Mouse (Mus musculus) limb, embryonic 11.5 days (tissue): ENCODE measurements around the gene Jazf1. TPM values are rescaled to one million over a fixed set of nuclear protein-coding genes. Genes with fewer than 3 reads are reported as not detected.

Source experiments
- ATAC-seq: fragments of 200-750 bp; cut with Nextera tagmentation; 2 replicates; pipeline ENCODE4 v1.8.0; 2017; ENCODE audit warnings: low read depth; ENCODE audit not compliant: insufficient number of reproducible peaks, low FRiP score, low TSS enrichment
- DNase-seq: peaks from one replicate; pipeline ENCODE4 v3.0.0-alpha.2; 2015; ENCODE audit warnings: low spot score
- H3K27ac ChIP-seq: fragments of 300-500 bp; sonication (generic); replicated peaks from 2 replicates; pipeline ENCODE4 v1.5.1; 2014; ENCODE audit warnings: low read depth, mild to moderate bottlenecking, low read length
- H3K27me3 ChIP-seq: fragments of 300-500 bp; sonication (generic); 2 replicates; pipeline ENCODE4 v1.6.1; 2014; ENCODE audit warnings: mild to moderate bottlenecking, low read length, mixed read lengths; ENCODE audit not compliant: control insufficient read depth, insufficient read depth
- H3K36me3 ChIP-seq: fragments of 300-500 bp; sonication (generic); 2 replicates; pipeline ENCODE4 v1.6.1; 2014; ENCODE audit warnings: mild to moderate bottlenecking, low read length, moderate library complexity, mixed read lengths; ENCODE audit not compliant: control insufficient read depth, insufficient read depth
- H3K4me1 ChIP-seq: fragments of 300-500 bp; sonication (generic); 2 replicates; pipeline ENCODE4 v1.6.1; 2014; ENCODE audit warnings: low read length, mixed read lengths; ENCODE audit not compliant: control insufficient read depth, insufficient read depth
- H3K4me2 ChIP-seq: fragments of 300-500 bp; sonication (generic); 2 replicates; pipeline ENCODE4 v1.6.1; 2014; ENCODE audit warnings: low read depth, mild to moderate bottlenecking, moderate library complexity; ENCODE audit not compliant: severe bottlenecking
- H3K4me3 ChIP-seq: fragments of 300-500 bp; sonication (generic); 2 replicates; pipeline ENCODE4 v1.5.1; 2014; ENCODE audit warnings: low read depth, low read length
- H3K9ac ChIP-seq: fragments of 300-500 bp; sonication (generic); 2 replicates; pipeline ENCODE4 v1.6.1; 2014; ENCODE audit warnings: mild to moderate bottlenecking, low read length
- H3K9me3 ChIP-seq: fragments of 300-500 bp; sonication (generic); 2 replicates; pipeline ENCODE4 v1.6.1; 2016; ENCODE audit warnings: low read length; ENCODE audit not compliant: control insufficient read depth
- WGBS: fragments of 180-500 bp; shearing (Covaris S2); extraction: QIAGEN DNeasy Blood & Tissue Kit; methylation state at CpG from one replicate; pipeline ENCODE4 v1.1.7; 2014; 5-methylcytosine and 5-hydroxymethylcytosine counted together
- polyA plus RNA-seq: library from polyadenylated mRNA; unstranded; fragments of >200 nt; fragmentation: Nextera tagmentation; extraction: Ambion mirVana; gene quantifications from 2 replicates; pipeline ENCODE4 v1.2.1, GENCODE M21; 2014

Gene Jazf1
- polyA plus RNA-seq, 1 experiment from 2014 or later = 6.5 TPM

DNA sequence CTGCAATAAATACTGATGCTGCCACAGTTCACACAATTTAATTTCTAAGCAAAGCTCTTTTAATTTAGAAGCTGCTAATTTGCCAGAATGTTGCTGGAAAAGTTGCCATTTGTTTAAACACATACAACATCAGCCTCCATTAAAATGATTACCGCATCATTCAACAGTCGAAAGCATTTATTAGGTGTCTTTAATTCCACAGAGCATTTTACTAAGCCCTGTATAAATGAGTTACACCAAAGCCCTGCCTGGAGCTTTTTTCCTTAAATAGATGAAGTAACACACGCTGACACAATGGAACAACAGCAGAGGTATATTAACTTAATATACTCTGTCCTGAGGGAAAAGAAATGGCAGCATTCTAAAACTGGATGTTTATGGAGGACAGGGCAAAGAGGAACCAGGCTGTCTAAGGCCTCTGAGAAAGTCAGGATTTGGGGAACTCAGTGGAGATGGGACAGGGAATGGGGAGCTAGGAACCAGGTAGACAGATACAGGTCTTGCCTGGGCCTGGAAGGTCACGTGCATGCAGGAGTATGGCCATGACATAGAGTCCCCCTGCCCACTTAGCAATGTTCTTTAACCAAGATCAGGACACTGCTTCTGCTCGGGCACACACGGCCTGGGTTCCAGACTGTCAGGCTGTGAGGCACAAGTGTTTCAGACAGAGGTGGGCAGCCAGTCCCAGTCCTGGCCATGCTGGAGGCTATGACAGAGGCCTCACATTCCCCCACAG lies 80.4 kb downstream of the Jazf1 start:
- H3K27me3 ChIP-seq = no peaks in the 10 kb centered on the region
- no peak overlapping the region for H3K4me3 ChIP-seq
- 0 out of 2 replicates have a peak overlapping the region, but pooled peaks have one; percentile 30 for H3K27ac ChIP-seq
- no peaks in the 10 kb centered on the region for H3K36me3 ChIP-seq
- H3K4me2 ChIP-seq = no peak overlapping the region
- WGBS = 58% methylated on average over 6 of the region's 6 CpGs
- no peaks in the 10 kb centered on the region for H3K9me3 ChIP-seq
- ATAC-seq (no peak), DNase-seq (peak; percentile 20)
- peaks cover 3% of the 10 kb centered on the region; the same call in 1 of the 2 replicates for H3K4me1 ChIP-seq
- H3K9ac ChIP-seq = no peak overlapping the region

GRCm38 (mm10) chr6:52987391-52987790 lies 81.0 kb downstream of the Jazf1 start:
- no peak for ATAC-seq
- H3K4me3 ChIP-seq = no peak overlapping the region
- H3K9ac ChIP-seq = no peak overlapping the region
- no peak overlapping the region for H3K4me2 ChIP-seq
- H3K4me1 ChIP-seq = peaks cover 3% of the 10 kb centered on the region; the same call in 1 of the 2 replicates
- H3K27ac ChIP-seq = no peak overlapping the region
- H3K27me3 ChIP-seq = no peaks in the 10 kb centered on the region
- peak; percentile 74 for DNase-seq
- H3K9me3 ChIP-seq = no peaks in the 10 kb centered on the region
- WGBS = 31% methylated on average over 4 of the region's 4 CpGs
- H3K36me3 ChIP-seq = no peaks in the 10 kb centered on the region

DNA sequence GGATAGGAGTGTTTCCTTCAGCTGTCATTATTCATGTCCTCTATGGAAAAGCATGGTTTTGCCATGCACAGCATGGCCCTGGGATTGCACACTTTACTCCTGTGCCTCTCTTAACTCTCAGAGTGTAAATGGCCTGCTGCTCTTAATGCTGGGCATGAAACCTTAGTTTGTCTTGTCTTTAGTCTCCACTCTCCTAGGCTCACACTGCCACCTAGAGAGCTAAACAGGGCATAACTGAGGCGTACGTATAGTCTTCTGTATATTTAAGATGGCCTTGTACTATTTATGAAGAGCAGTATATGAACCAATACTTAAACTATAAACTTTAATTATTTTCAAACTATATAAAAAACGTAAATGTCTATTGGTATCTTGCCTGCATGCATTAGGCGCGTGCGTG lies 86.3 kb downstream of the Jazf1 start:
- Histone ChIP-seq H3K9ac (no peak overlapping the region), H3K27me3 (no peaks in the 10 kb centered on the region), H3K9me3 (no peaks in the 10 kb centered on the region), H3K4me2 (no peak overlapping the region), H3K4me3 (no peak overlapping the region), H3K27ac (no peak overlapping the region), H3K4me1 (no peaks in the 10 kb centered on the region), H3K36me3 (no peaks in the 10 kb centered on the region)
- peak; percentile 23 for DNase-seq
- 85% methylated on average over 6 of the region's 6 CpGs for WGBS
- no peak for ATAC-seq

GRCm38 (mm10) chr6:52979503-52979902 lies 88.9 kb downstream of the Jazf1 start:
- no peak overlapping the region for H3K9ac ChIP-seq
- ATAC-seq = no peak
- WGBS = 95% methylated on average over 6 of the region's 6 CpGs
- H3K4me3 ChIP-seq = no peak overlapping the region
- H3K4me2 ChIP-seq = no peak overlapping the region
- no peak for DNase-seq
- no peaks in the 10 kb centered on the region for H3K4me1 ChIP-seq
- H3K27ac ChIP-seq = no peak overlapping the region
- H3K36me3 ChIP-seq = no peaks in the 10 kb centered on the region
- no peaks in the 10 kb centered on the region for H3K9me3 ChIP-seq
- no peaks in the 10 kb centered on the region for H3K27me3 ChIP-seq

DNA sequence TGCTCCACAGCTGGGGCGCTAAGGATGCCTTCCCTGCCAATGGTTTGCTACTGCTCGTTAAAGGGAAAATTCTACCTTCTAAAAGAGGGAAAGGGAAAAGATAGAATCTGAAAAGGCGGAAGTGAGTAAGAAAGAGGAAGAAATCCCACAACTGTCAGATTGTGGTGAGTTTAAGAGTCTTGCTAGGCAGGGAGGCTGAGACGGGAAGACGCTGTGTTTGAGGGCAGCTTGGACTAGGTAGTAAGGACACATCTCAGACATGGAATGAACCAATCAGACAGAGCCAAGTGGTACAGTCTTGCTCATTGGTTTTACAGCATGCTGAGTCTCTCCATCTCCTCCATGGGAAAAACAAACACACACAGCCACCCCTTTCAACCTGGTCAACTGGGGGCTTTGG lies 95.1 kb downstream of the Jazf1 start:
- H3K4me2 ChIP-seq = no peak overlapping the region
- no peak overlapping the region for H3K4me3 ChIP-seq
- no peak overlapping the region for H3K9ac ChIP-seq
- ATAC-seq (no peak), DNase-seq (peak; percentile 17)
- no peaks in the 10 kb centered on the region for H3K27me3 ChIP-seq
- no peaks in the 10 kb centered on the region for H3K36me3 ChIP-seq
- peaks cover 13% of the 10 kb centered on the region for H3K4me1 ChIP-seq
- no peak overlapping the region for H3K27ac ChIP-seq
- 91% methylated on average over 5 of the region's 5 CpGs for WGBS
- no peaks in the 10 kb centered on the region for H3K9me3 ChIP-seq

DNA sequence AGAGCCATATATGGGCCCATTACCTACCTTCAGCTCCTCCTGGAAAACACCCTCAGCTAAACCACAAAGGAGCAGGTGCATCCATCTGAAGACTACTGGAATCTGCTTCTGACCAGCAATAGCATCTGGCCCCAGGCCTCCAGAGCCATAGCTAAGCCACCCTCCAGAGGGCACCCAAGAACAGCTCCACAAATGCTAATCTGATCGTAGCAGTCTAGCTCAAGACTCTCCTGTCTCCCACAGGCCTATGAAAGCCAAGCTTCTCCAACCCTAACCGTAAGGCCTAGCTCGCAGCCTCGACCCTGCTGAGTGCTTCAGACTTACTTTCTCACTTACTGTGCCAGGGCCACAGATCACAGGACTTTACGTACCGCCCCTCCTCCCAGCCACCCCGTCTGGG lies 96.3 kb downstream of the Jazf1 start:
- H3K9ac ChIP-seq = no peak overlapping the region
- no peak overlapping the region for H3K27ac ChIP-seq
- peak; percentile 26 for DNase-seq
- WGBS = 70% methylated on average over 7 of the region's 7 CpGs
- H3K4me2 ChIP-seq = no peak overlapping the region
- peaks cover 20% of the 10 kb centered on the region for H3K4me1 ChIP-seq
- no peaks in the 10 kb centered on the region for H3K36me3 ChIP-seq
- H3K9me3 ChIP-seq = no peaks in the 10 kb centered on the region
- no peaks in the 10 kb centered on the region for H3K27me3 ChIP-seq
- H3K4me3 ChIP-seq = no peak overlapping the region
- ATAC-seq = no peak

GRCm38 (mm10) chr6:52969717-52970261 lies 98.6 kb downstream of the Jazf1 start:
- H3K27me3 ChIP-seq = no peaks in the 10 kb centered on the region
- H3K4me2 ChIP-seq = no peak overlapping the region
- H3K27ac ChIP-seq = peak overlapping the region; percentile 61; the same call in 1 of the 2 replicates
- H3K9me3 ChIP-seq = no peaks in the 10 kb centered on the region
- no peak overlapping the region for H3K4me3 ChIP-seq
- DNase-seq (peak; percentile 86), ATAC-seq (no peak)
- peaks cover 36% of the 10 kb centered on the region for H3K4me1 ChIP-seq
- H3K9ac ChIP-seq = no peak overlapping the region
- no peaks in the 10 kb centered on the region for H3K36me3 ChIP-seq
- WGBS = 92% methylated on average over 2 of the region's 2 CpGs

DNA sequence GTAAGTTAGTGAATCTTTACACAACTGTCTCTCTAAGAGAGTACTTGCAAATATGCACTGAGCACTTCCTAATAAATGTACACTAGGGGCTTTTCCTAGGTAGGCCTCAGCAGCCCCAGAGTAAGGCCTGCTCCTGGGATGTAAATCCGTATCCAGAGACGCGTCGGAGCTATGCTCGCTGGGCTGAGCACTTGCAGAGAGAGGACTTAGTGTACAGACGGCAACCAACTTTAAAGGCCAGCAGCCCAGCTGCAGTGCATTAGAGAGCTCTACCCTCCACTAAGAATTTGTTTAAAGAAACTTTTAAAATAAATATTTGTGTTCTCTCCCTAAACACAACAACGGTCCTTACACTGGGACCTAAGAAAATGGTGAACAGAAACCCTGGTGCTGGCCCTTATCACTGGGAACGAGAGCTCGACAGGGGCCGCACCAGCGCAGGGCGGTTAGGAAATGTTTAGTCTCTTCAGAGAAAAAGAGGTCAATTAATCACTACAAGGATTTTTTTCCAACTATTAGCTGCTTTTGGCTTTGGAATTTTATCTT lies 100.0 kb downstream of the Jazf1 start:
- Histone ChIP-seq H3K4me1 (peaks cover 44% of the 10 kb centered on the region), H3K27me3 (no peaks in the 10 kb centered on the region), H3K9ac (no peak overlapping the region), H3K9me3 (no peaks in the 10 kb centered on the region), H3K27ac (peak overlapping the region; percentile 93), H3K36me3 (no peaks in the 10 kb centered on the region), H3K4me3 (no peak overlapping the region), H3K4me2 (no peak overlapping the region)
- 9% methylated on average over 12 of the region's 12 CpGs for WGBS
- peak; percentile 69 for DNase-seq
- ATAC-seq = no peak
